Mouse (Mus musculus) heart, postnatal 0 days (tissue): ENCODE measurements at regions not wholly inside any gene's neighbourhood (a gene's known extent, or its start where the extent isn't known, plus 50 kb on each side); places are given as distances from the start of the nearest gene placed in this dataset.

Source experiments
- CTCF ChIP-seq: IDR thresholded peaks from 2 replicates; pipeline ENCODE4 v1.5.1; 2016; ENCODE audit warnings: antibody characterized with exemption, control low read depth, low read depth
- EP300 ChIP-seq: IDR thresholded peaks from 2 replicates; pipeline ENCODE4 v1.6.1; 2016; ENCODE audit warnings: antibody characterized with exemption, low read depth

DNA sequence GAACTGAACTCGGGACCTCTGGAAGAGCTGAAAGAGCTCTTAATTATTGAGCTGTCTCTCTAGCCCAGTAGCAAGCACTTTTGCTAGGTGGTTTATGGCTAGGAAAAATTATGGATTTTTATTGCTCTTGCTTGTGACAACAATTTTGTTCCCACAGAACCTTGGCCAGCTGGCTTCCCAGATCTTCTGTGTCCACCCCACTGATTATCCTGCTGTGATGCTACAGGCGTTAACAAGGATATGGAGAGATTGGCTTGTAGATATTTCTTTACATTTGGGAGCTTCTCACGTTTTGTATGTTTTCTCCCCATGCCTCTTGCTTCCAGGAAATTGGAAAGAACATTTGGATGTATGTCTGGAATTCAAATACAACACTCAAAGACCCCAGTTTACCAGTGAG, 1008.6 kb downstream of the Synb start:
- TF ChIP-seq CTCF (no peak), EP300 (no peak)
